Mouse (Mus musculus) urinary bladder, postnatal 36 days (tissue): ENCODE data around the gene 2700049A03Rik.
A peak's percentile ranks its signal among the peaks of the same experiment; 100 is the strongest.
"Not testable (repeated sequence)": the region's sequence is repeated elsewhere in the genome, so short reads cannot be mapped to it uniquely, and the experiment has no call there.

Source experiments
- DNase-seq, 2 experiments: peaks; one replicate each; pipeline ENCODE4 v3.0.0; 2022; ENCODE audit warnings: low spot score in 2 of 2, mixed read lengths in 1 of 2

The 2700049A03Rik gene

DNA sequence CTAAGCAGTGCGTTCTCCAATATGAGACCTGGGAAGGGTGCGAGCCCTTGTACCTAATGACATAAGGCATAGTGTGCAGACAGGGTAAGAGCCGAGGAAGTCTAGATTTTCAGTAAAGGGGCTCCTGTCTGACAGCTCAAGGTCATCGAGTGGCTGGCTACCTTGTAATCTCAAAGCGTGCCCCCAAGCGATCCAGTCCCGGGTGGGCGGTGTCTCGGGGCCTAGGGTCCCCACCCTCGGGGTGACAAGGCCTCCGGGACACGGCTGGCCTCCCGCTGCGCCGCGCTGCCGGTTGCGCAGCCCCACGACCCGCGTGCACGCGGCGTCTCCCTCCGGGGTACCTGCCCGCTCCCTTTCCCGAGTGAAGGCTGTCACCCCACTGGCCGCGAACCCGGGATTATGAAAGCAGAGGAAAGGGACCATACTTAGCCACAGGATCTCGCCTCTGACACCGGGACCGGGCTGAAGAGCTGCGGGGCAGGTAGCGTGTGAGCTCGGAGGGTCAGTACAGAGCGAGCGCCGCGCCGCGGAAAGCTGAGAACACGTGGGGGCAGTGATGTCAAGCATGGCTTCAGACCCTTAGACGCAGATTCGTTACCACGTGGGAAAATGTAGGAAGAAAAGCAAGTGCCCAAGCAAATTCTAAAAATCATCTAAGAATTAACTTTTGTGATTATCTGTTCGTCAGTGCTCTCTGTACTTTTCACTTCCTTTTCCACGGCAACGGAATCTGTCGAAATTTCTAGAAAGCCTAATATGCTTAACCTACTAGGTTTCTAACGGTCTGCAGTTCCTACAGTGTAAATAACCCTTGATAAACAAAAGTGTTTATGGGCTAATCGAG is at the start of gene 2700049A03Rik, which contains the start of gene Timm9:
TSS of gene 2700049A03Rik (plus strand) at position 719 of the 844 bp plus-strand sequence.
TSS of gene Timm9 (minus strand) at position 555 of the 844 bp plus-strand sequence.
- peak; percentile 61 to 70 for DNase-seq

DNA sequence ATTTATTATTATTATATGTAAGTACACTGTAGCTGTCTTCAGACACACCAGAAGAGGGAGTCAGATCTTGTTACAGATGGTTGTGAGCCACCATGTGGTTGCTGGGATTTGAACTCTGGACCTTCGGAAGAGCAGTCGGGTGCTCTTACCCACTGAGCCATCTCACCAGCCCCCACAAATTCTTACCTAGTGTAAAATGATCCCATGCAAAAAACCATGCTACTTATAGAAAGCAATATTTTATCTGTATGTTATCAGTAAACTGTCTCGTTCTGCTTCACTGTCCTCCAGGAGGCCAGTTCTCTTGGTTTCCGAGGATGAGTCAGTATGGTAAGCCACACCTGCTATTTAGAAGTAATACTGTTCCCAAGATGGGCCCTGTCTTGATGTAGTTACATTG is 32.4 kb upstream of the 2700049A03Rik start:
- not testable (repeated sequence) for DNase-seq

DNA sequence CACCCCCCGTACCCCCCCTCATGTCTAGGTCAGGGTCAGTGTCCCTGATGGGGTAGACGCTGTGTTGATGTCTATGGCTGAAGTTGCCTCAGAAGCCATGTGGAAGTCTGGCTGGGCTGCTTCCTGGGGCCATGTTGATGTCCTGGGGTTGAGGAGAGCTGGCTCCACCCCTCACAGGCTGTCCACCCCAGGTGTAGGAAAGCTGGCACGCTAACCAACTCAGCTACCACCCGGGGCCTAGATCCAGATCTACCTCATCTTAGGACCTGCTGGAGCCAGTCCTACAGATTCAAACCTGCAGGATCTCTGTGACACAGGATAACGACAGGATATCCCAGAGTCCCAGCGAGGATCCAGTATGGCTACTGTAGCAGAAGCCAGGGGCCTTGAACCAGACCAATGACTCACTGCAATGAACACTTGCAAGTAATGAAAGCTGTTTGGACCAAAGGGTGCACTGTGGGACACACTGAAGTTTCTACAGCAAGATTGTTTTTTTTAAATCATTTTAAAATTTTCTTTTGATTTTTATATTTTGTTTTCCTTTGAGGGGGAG is 29.4 kb upstream of the 2700049A03Rik start:
- DNase-seq = no peak

DNA sequence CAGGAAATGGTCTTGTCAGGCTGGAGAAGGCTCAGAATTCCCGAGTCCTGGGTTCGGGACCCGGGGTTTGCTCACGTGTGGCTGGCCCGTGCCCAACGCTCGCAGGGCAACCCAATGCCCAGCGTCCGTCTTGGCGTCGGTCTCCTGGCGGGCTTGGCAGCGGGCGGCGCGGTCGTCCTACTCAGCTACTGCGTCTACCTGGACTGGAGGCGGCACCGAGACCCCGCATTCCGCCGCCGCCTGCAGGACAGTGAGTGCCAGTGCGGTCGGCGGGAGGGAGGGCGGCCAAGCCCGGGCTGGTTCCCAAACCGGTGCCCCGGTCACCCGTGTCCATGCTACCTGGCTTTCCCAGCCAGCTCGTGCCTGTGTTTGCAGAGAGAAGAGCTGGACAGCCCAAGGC is 25.3 kb upstream of the 2700049A03Rik start, which contains the start of gene Tomm20l:
TSS of gene Tomm20l (plus strand) at position 98 of the 400 bp plus-strand sequence.
- DNase-seq = peak in 1 of 2 experiments; percentile 33

DNA sequence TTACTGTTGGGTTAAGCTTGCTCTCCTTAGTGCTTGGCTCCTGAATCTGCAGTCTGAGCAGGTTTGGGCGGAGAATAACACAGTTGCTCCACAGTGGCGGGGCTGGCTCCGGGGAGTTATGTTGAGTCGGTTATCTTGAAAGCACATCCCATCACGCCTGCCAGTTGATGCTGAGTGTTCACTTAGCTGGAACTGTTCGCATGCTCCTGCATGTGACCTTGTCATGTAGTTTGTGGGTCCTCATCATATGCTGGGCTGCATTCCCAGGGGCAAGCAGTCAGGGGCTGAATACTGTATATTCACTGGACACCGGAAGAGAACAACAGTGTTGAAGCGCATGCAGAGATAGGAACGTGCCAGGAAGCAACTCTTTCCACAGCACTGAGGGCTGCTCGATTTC is 23.6 kb upstream of the 2700049A03Rik start:
- DNase-seq = no peak

DNA sequence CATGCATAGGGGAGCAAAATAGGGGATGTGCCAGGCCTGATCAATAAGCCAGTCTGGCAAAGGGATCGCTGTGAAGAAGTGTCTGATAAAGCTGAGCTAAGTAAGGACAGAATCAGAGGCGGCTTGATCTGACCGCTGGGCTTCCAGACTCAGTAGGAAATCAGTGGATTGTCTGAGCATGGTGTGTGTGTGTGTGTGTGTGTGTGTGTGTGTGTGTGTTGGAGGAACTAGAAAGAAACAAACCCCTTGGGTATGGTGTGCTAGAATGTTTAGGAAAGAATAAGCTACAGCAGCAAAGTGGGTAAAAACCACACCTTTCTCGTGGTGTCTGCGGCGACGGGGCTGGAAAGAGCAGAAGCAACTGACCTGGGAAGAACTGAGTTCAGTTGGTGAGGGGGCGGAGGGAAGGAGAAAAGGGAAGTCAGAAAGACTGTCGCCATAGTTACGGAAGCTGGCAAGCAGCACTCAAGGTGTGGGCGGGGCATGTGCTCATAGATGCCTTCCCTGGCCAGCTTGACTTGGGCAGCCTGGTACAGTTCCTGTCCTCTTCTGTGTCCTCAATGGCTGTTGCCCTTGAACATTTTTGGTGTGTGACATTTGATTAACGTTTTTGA is 22.9 kb upstream of the 2700049A03Rik start:
- DNase-seq = peak in 1 of 2 experiments; percentile 24

DNA sequence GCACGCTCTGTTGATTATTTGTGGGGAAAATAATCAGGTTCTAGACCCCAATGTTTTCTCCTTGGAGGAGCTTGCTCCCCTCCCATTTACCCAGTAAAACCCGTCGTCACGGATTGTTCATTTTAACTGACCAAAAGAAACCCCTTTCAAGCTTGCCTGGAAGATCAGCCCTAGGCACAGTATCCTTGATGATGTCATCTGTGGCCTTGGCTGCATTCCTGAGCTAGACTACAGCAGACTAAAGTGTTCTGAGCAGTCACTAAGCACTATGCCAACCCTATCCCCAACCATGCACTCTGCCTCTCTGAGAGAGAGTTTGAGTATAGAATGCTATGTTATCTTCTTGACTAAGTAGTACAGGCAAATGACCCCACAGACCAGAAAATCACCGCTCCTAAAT is 20.2 kb upstream of the 2700049A03Rik start:
- no peak for DNase-seq

DNA sequence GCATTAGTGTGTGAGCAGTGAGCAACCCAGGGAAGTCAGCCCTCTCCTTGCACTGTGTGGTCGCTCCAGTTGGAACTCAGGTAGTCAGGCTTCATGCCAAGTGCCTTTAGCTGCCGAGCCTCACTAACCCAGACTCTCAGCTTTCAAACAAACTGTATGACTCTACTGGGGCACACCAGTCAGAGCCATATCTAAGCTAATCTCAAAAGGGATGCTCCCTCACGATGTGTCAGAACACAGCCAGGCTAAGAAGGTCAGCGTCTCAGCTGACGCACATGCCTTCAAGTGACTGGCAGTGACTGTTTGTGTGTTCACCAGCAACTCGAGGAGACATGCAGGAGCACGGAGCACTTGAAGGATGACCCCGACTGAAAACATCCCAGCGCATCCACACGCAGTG is 13.9 kb upstream of the 2700049A03Rik start:
- no peak for DNase-seq

DNA sequence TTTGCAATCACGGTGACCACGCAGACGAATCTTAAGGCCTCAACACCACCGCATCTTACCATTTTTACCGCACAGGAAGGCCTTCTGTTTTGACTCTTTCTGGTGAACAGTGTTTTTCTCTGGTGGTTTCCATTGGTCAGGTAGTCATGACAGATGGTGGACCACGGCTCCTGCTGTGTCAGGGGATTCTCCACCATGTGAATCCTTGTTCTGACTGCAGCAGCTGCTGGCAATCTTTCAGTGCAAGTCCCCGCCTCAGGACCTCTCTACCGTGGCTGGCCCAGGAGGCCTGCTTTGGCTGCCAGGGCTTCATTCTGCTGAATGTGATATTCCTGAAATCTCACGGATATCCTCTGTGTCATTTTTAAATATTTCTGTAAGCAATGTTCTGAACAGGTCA is 13.4 kb upstream of the 2700049A03Rik start:
- DNase-seq = no peak

DNA sequence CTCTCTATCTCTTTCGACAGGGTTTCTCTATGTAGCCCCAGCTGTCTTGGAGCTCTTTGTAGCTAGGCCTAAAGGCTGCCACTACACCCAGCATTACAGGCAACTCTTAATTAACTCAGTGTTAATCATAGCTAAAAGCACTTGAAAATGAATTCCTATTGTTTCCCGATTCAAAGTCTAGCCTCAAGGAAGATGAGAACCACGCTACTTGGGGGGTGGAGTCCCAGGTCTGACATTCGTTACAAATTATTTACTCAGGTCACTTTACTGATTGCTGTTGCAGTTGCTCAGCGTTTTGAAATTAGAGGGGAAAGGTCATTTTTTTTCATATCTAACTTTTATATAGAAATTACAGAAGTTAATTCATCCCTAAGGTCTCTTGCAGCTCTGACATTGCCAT is 1.1 kb upstream of the 2700049A03Rik start:
- no peak for DNase-seq

DNA sequence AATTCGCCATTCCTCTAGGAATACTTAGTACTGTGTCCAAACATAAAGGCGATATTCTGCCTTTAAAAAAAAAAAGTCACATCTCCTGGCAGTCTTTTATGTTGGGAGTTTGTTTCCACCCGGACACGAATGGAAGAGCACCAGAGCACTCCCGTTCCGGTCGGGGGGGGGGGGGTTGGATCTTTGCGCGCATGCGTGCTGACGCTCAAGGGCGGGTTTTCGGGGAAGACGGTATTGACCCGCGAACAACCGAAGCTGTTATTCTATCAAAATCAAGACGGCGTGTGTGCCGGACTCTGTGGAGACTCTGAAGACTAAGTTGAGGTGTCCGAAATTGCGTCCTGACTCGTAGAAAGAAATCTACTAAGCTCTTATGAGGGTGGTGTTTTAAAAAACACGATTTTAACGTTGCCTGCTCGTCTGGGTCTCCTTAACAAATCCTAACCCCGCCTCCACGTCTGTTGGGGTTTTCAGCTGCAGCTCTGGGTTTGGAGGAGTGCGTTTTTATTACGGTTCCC is 385 bp downstream of the 2700049A03Rik start:
- peak; percentile 66 to 71 for DNase-seq

DNA sequence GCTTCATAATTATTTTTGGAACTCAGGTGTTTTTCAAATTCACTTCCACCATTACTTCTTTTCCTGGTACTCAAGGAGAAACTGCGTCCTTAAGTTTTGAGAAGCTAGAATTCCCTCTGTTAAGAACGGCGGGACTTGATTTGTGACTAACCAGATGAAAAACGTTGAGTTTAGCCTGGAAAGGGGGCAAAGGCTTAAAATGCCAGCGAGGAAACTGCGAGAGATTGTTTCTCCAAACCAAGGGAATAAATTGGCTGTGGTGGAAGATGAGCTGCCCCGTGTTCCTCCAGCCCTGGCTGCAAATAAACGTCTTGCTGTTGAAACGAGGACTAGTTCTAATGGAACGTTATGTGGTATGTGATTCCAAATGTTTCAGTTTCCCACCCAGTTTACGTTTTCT is 1.0 kb downstream of the 2700049A03Rik start:
- DNase-seq = no peak

DNA sequence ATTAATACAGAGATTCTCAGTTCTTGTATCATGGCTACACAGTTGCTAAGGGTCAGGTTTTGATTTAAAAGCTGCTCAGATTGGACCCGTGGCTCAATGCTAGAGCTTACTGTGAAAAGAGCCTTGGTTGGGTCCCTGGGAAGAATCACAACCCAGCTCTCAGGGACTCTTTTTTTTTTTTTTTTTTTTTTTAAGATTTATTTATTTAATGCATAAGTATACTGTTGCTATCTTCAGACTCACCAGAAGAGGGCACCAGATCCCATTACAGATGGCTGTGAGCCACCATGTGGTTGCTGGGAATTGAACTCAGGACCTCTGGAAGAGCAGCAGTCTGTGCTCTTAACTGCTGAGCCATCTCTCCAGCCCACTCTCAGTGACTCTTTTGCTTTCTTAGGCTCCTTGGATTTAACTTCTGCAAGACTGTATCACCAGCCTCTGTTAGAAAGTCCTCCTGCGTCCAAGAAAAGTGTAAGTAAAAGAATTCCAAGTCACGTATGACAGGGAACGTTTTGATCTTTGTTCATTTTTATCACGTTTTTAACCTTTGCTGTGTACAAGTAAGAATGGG is 2.7 kb downstream of the 2700049A03Rik start:
- DNase-seq = no peak

DNA sequence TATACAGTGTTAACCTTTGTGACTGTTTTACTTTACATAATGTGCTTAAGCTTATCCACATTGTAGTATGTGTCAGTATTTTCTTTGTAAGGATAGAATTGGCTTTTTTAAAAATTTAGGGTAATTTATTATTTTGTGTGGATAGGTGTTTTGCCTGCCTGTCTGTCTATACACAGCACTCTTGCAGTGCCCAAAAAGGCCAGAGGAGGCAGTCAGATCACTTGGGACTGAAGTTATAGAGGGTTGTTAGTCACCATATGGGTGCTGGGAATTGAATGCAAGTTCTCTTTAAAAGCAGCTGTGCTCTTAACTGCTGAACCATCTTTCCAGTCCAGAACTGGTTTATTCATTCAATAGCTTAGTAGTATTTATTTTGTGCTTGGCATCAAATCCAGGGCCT is 4.5 kb downstream of the 2700049A03Rik start:
- no peak for DNase-seq

DNA sequence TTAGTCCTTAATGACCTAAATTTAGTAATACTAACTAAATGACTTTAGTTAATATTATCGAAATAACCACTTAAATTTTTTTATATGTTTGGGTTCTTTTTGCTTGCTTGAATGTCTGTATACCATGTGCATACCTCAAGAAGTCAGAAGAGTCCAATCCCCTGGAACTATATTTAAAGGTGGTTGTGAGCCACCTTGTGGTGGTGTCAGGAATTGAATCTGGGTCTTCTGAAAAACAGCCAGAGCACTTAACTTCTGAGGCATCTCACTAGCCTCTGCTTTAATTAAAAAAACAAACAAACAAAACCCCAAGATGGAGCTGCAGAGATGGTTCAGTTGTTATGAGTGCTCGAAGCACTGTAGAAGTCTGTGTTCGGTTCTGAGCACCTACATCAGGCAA is 11.0 kb downstream of the 2700049A03Rik start:
- peak in 1 of 2 experiments; percentile 15 for DNase-seq

DNA sequence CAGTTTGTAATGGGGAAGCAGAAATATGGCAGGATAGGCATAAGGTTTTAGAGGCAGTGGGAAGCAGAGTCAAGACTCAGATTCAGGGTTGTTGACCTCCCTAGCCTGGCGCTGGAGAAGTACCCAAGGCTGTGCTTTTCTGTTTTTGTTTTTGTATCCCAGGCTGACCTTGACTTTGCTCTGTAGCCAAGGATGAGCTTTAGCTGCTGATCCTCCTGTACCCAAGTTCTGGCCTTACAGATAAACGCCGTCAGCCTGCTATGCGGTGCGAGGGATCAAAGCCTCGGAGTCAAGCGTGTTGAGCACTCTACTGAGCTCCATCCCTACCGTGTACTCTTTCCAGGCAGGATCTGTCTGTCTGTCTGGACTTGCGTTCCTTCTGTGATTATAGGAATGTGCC is 12.2 kb downstream of the 2700049A03Rik start:
- DNase-seq = no peak

DNA sequence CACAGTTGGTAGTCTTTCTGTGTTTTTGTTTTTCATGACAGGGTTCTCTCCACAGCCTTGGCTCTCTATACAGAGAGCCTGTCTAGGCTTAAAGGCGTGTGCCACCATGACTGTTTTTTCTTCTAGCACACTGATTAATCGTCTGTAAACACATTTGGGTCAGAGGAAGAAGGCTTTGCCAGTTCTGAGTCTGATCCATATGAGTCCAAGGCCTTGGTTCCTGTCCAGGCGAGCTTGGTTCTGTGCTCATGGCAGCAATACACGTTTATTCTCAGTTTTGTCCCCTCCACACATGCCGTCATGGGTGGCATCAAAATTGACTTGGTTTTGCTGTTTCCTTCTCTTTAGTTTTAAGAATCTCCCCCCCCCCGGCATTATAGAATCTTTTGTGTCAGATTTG is 12.8 kb downstream of the 2700049A03Rik start:
- no peak for DNase-seq

DNA sequence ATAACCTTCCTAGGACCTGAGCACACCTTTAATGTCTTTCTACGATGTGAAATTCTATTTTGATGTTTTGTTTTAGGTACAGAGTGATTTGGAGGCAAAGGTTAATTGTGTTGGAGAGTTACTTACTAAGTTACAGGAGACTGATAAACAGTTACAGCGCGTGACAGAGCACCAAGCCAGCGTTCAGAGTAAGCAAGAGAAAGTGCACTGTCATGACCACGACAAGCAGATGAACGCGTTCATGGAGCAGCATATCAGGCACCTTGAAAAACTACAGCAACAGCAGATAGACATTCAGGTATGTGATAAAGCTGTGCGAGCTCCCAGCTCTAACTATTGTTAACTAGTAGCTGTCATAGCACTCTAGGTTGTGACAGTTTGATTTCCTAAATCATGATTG is 13.5 kb downstream of the 2700049A03Rik start:
- no peak for DNase-seq

DNA sequence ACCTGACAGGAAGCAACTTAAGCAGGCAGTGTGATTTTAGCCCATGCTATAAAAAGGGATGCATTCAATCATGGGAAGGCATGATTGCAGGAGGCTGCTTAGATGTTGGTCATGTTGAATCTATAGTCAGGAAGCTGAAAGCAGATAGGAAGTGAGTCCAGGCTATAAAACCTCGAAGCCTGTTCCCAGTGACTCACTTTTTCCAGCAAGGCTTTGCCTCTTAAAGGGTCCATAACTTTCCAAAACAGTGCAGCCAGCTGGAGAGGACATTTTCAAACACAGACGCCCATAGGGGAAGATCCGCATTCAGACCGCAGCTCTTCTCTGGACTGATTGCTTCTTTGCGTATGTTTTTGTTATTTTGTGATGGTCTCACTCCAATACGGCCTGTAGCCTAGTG is 18.3 kb downstream of the 2700049A03Rik start:
- DNase-seq = no peak

DNA sequence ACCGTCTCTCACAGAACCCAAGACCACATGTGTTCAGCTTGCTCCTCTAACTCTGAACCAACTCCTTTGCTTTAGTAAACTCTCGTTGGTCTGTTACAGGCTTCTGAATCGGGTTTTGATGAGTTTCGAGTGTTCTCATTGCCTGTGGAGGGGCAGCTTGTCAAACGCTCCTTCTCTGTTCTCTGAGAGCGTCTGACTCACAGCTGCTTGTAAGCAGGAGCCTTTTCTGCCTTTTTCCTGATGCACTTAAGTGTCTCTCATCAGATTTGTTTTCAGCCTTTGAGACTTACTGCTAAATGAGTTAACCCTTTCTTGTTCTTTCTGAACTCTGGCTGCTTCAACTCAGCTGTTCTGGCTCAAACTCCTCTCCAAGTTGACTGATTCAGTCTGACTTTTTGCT is 21.3 kb downstream of the 2700049A03Rik start:
- DNase-seq = no peak

DNA sequence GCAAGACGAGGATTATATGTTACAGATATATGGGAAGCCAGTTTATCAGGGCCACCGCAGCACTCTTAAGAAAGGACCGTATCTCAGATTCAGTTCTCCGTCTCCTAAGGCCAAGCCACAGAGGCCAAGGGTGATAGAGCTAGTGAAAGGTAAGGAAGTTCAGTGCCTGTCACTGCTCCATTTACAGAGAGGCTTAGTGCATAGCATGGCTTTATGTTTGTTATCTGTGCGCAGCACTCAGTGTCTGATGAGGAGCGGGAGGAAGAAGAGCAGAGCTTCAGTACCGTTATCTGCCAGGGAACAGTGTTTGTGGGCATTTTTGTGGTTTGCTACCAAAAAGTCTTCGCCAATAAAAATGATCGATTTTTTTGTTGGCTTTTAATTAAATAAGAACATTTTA is 27.8 kb downstream of the 2700049A03Rik start:
- no peak for DNase-seq

DNA sequence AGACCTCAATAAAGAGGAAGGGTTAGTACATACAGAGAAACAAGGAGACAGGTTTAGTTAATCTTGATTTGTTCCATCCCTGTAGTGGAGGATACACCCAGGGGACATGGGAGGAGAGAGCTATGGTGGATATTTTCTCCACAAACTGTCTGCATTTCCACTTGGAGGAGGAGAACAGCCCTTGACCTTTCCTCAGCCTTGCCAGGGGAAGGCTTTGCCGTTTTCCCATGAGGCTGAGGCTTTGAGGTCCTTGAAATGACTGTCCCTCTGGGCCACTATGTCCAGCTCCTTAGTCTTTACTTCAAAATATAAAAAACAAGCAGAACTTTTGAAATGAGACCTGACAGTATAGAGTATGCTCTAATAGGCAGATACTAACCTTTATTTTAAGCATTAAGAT is 33.3 kb downstream of the 2700049A03Rik start:
- no peak for DNase-seq
